Mouse (Mus musculus): ENCODE measurements around the gene Brd9.

DNA sequence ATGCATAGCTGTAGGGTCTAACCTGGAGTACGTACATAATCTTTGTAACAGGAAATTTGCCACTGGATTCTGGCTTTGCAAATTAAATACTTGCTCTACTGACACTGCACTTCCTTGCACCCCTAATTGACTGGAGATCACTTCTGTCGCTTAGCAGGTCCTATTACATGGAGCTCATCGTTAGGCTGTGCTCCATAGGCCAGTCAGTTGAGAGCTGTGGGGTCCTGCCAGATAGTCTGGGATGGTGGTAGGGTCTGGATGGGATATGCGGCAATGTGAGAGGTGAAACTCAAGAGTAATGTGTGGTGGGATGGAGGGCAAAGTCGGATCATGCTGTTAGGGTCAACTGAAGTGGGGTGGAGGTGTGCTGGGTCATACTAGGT is 682 bp upstream of the Brd9 start:
- no peak for TF ChIP-seq CTCF (IDR thresholded peaks at IDR 0.05; ENCODE audit: borderline replicate concordance, control insufficient read depth, extremely low read depth, insufficient read depth, low read length, poor library complexity)
- TF ChIP-seq POLR2A (IDR thresholded peaks at IDR 0.05; ENCODE audit: control insufficient read depth, extremely low read depth, insufficient read depth, low read length, poor library complexity): no peak

Data from thymus, adult 2 months (tissue).